Mouse (Mus musculus): Measurements from ENCODE around the gene Slc18a2. TPM values are rescaled to one million over a fixed set of nuclear protein-coding genes. Genes with fewer than 3 reads are reported as not detected.

The Slc18a2 gene
- polyA plus RNA-seq, 1 experiment from 2014 or later, result 7.5 TPM

DNA sequence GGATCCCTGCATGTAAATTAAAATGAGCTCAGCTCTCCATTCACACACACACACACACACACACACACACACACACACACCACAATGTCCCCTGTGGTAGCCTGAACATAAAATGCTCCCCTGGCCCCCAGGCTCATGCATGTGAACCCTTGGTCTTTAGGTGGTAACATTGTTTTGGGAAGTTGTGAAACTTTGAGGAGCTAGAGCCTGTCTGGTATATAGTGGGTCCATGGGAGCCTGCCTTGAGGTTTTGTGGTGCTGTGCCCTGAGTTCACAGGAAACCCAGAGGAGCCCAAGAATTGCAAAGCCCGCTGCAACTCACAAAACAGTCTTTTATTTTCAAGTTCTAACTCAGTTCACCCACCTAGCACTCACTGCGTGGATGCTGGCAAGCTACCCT lies 8.0 kb upstream of the Slc18a2 start:
- H3K36me3 ChIP-seq (ENCODE audit: insufficient read depth), result no peaks in the 10 kb centered on the region
- WGBS, result 71% methylated on average over 2 of the region's 2 CpGs
- 0 out of 2 replicates have a peak, but pooled peaks cover 4% of the 10 kb centered on the region for H3K9me3 ChIP-seq (ENCODE audit: low read depth, low read length)
- H3K9ac ChIP-seq, result no peak overlapping the region
- TF ChIP-seq CTCF (IDR thresholded peaks at IDR 0.05; ENCODE audit: low read depth), result no peak
- no peak overlapping the region for H3K4me2 ChIP-seq
- DNase-seq, result no peak
- H3K4me1 ChIP-seq (ENCODE audit: insufficient read depth), result no peaks in the 10 kb centered on the region
- no peak overlapping the region for H3K27ac ChIP-seq (ENCODE audit: low read depth)
- no peak overlapping the region for H3K4me3 ChIP-seq (ENCODE audit: low read depth, low read length)
- no peak for ATAC-seq (ENCODE audit: insufficient read depth)
- H3K27me3 ChIP-seq (ENCODE audit: insufficient read depth, low read length), result no peaks in the 10 kb centered on the region

- no peak for DNase-seq
- no peak overlapping the region for H3K9ac ChIP-seq
- 28% methylated on average over 5 of the region's 5 CpGs for WGBS
- H3K4me2 ChIP-seq, result no peak overlapping the region
- H3K27me3 ChIP-seq (ENCODE audit: insufficient read depth, low read length), result peaks cover 25% of the 10 kb centered on the region
- no peak overlapping the region for H3K27ac ChIP-seq (ENCODE audit: low read depth)
- H3K4me3 ChIP-seq (ENCODE audit: low read depth, low read length), result no peak overlapping the region
- TF ChIP-seq CTCF (IDR thresholded peaks at IDR 0.05; ENCODE audit: low read depth), result no peak
- H3K36me3 ChIP-seq (ENCODE audit: insufficient read depth), result no peaks in the 10 kb centered on the region
- no peak for ATAC-seq (ENCODE audit: insufficient read depth)
- H3K4me1 ChIP-seq (ENCODE audit: insufficient read depth), result peaks cover 4% of the 10 kb centered on the region; the same call in 1 of the 2 replicates
- H3K9me3 ChIP-seq (ENCODE audit: low read depth, low read length), result 0 out of 2 replicates have a peak, but pooled peaks cover 4% of the 10 kb centered on the region
These were observed 1.1 kb upstream of the Slc18a2 start for GRCm38 (mm10) chr19:59259633-59260032.

GRCm38 (mm10) chr19:59261604-59262003 lies 908 bp downstream of the Slc18a2 start:
- Histone ChIP-seq H3K9ac (no peak overlapping the region), H3K27me3 (ENCODE audit: insufficient read depth, low read length) (peaks cover 25% of the 10 kb centered on the region), H3K9me3 (ENCODE audit: low read depth, low read length) (0 out of 2 replicates have a peak, but pooled peaks cover 4% of the 10 kb centered on the region), H3K36me3 (ENCODE audit: insufficient read depth) (no peaks in the 10 kb centered on the region), H3K4me2 (peak overlapping the region; percentile 79), H3K27ac (ENCODE audit: low read depth) (no peak overlapping the region), H3K4me3 (ENCODE audit: low read depth, low read length) (no peak overlapping the region), H3K4me1 (ENCODE audit: insufficient read depth) (peaks cover 4% of the 10 kb centered on the region; the same call in 1 of the 2 replicates)
- 28% methylated on average over 7 of the region's 7 CpGs for WGBS
- DNase-seq, result no peak
- no peak for ATAC-seq (ENCODE audit: insufficient read depth)
- no peak for TF ChIP-seq CTCF (IDR thresholded peaks at IDR 0.05; ENCODE audit: low read depth)

DNA sequence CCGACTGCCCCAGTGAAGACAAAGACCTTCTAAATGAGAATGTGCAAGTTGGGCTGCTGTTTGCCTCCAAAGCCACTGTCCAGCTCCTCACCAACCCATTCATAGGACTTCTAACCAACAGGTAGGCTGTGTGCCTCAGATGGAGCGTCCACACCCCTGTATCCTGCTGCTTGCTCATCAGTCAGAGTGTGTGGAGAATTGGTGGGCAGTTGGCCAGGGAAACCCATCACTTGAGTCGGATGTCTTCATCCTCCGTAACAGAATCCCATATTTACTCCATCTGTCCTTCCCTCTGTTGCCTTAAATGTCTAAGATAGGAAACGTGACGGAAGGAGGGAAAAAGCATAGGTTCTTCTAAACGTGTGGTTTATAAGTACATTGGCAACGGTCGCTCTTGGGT lies 2.5 kb downstream of the Slc18a2 start:
- DNase-seq, result no peak
- H3K9me3 ChIP-seq (ENCODE audit: low read depth, low read length), result no peaks in the 10 kb centered on the region
- H3K4me1 ChIP-seq (ENCODE audit: insufficient read depth), result peaks cover 4% of the 10 kb centered on the region; the same call in 1 of the 2 replicates
- H3K36me3 ChIP-seq (ENCODE audit: insufficient read depth), result no peaks in the 10 kb centered on the region
- H3K4me2 ChIP-seq, result no peak overlapping the region
- TF ChIP-seq CTCF (IDR thresholded peaks at IDR 0.05; ENCODE audit: low read depth), result no peak
- no peak overlapping the region for H3K27ac ChIP-seq (ENCODE audit: low read depth)
- ATAC-seq (ENCODE audit: insufficient read depth), result no peak
- 78% methylated on average over 9 of the region's 9 CpGs for WGBS
- H3K27me3 ChIP-seq (ENCODE audit: insufficient read depth, low read length), result peaks cover 25% of the 10 kb centered on the region
- no peak overlapping the region for H3K9ac ChIP-seq
- H3K4me3 ChIP-seq (ENCODE audit: low read depth, low read length), result no peak overlapping the region

DNA sequence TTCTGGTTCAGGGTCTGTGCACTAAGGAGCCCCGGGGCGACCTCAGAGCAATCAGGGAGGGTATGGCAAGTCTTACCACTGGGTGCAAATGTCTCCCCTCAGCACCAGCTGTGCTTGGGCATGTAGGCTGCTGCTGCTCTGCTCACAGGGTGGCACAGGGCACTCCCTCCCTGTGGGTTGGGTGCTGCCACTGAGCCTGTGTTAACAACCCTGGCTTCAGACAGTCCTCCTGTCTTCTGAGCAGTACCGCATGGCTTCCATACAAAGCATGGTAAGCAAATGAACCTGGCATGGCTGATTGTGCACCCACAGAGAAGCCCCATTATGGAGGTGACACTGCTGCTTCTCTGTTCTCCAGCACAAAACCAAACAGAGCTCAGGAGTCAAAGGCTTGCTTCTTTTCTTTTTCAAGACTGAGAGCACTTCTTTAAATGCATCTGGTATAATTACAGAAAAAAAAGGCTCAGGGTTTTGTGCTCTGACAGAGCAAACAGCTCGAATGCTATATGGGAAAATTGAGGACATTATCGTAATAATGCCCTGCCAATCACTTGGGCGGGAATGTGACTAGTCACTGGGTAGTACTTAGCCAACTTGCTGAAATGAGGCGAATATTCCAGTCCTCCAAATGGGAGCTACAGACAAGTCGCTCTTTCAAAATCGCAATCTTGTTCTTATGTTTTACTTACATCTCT lies 4.3 kb downstream of the Slc18a2 start:
- no peak for ATAC-seq (ENCODE audit: insufficient read depth)
- WGBS, result 81% methylated on average over 9 of the region's 9 CpGs

DNA sequence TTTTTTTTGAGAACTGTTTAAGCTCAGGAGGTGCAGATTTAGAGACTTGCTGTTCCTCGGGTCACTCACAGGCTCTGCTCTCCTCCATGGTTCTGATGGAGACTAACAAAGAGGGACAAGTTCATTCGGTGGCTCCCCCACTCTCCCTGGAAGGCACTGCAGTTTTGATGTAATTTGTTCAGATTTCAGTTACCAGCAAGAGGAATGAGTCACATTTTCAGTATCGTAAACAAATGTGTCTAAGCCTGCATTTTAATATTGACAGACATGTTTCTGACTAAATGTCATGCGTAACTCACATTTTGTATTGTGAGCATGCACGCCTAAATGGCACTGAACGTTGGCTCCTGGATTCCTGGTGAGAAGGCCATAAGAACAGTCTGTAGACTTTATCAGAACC lies 5.2 kb downstream of the Slc18a2 start:
- no peak for DNase-seq
- 62% methylated on average over 6 of the region's 6 CpGs for WGBS
- no peak overlapping the region for H3K27ac ChIP-seq (ENCODE audit: low read depth)

More for the DNA sequence above, 4.3 kb downstream of the Slc18a2 start:
- no peak for DNase-seq
- H3K27me3 ChIP-seq (ENCODE audit: insufficient read depth, low read length), result peaks cover 25% of the 10 kb centered on the region
- peaks cover 4% of the 10 kb centered on the region; the same call in 1 of the 2 replicates for H3K4me1 ChIP-seq (ENCODE audit: insufficient read depth)
- no peak overlapping the region for H3K9ac ChIP-seq
- no peaks in the 10 kb centered on the region for H3K9me3 ChIP-seq (ENCODE audit: low read depth, low read length)
- H3K36me3 ChIP-seq (ENCODE audit: insufficient read depth), result no peaks in the 10 kb centered on the region
- TF ChIP-seq CTCF (IDR thresholded peaks at IDR 0.05; ENCODE audit: low read depth), result no peak
- no peak overlapping the region for H3K4me3 ChIP-seq (ENCODE audit: low read depth, low read length)
- no peak overlapping the region for H3K4me2 ChIP-seq
- no peak overlapping the region for H3K27ac ChIP-seq (ENCODE audit: low read depth)

GRCm38 (mm10) chr19:59267417-59267963 lies 6.8 kb downstream of the Slc18a2 start:
- ATAC-seq (ENCODE audit: insufficient read depth), result peak; percentile 56; the same call in 1 of the 2 replicates
- H3K4me3 ChIP-seq (ENCODE audit: low read depth, low read length), result no peak overlapping the region
- TF ChIP-seq CTCF (IDR thresholded peaks at IDR 0.05; ENCODE audit: low read depth), result no peak
- WGBS, result 16% methylated on average over 5 of the region's 5 CpGs
- no peaks in the 10 kb centered on the region for H3K36me3 ChIP-seq (ENCODE audit: insufficient read depth)
- no peak overlapping the region for H3K9ac ChIP-seq
- no peak overlapping the region for H3K4me2 ChIP-seq
- H3K27ac ChIP-seq (ENCODE audit: low read depth), result 0 out of 2 replicates have a peak overlapping the region, but pooled peaks have one; percentile 8
- H3K4me1 ChIP-seq (ENCODE audit: insufficient read depth), result no peaks in the 10 kb centered on the region
- peak; percentile 13 for DNase-seq
- H3K9me3 ChIP-seq (ENCODE audit: low read depth, low read length), result no peaks in the 10 kb centered on the region
- H3K27me3 ChIP-seq (ENCODE audit: insufficient read depth, low read length), result peaks cover 4% of the 10 kb centered on the region; the same call in 1 of the 2 replicates

More for the DNA sequence above, 5.2 kb downstream of the Slc18a2 start:
- H3K9ac ChIP-seq, result no peak overlapping the region
- ATAC-seq (ENCODE audit: insufficient read depth), result no peak
- H3K4me3 ChIP-seq (ENCODE audit: low read depth, low read length), result no peak overlapping the region
- H3K27me3 ChIP-seq (ENCODE audit: insufficient read depth, low read length), result peaks cover 20% of the 10 kb centered on the region
- no peak overlapping the region for H3K4me2 ChIP-seq
- H3K9me3 ChIP-seq (ENCODE audit: low read depth, low read length), result no peaks in the 10 kb centered on the region
- TF ChIP-seq CTCF (IDR thresholded peaks at IDR 0.05; ENCODE audit: low read depth), result no peak
- H3K4me1 ChIP-seq (ENCODE audit: insufficient read depth), result no peaks in the 10 kb centered on the region
- H3K36me3 ChIP-seq (ENCODE audit: insufficient read depth), result no peaks in the 10 kb centered on the region
